Mouse (Mus musculus): ENCODE data around the gene Sox2. TPM values are rescaled to one million over a fixed set of nuclear protein-coding genes. Genes with fewer than 3 reads are reported as not detected.

The Sox2 gene
- 0.11 and 2.4 TPM in 2 replicates for polyA plus RNA-seq (2012; rRNA removed; ENCODE audit: low replicate concordance)

DNA sequence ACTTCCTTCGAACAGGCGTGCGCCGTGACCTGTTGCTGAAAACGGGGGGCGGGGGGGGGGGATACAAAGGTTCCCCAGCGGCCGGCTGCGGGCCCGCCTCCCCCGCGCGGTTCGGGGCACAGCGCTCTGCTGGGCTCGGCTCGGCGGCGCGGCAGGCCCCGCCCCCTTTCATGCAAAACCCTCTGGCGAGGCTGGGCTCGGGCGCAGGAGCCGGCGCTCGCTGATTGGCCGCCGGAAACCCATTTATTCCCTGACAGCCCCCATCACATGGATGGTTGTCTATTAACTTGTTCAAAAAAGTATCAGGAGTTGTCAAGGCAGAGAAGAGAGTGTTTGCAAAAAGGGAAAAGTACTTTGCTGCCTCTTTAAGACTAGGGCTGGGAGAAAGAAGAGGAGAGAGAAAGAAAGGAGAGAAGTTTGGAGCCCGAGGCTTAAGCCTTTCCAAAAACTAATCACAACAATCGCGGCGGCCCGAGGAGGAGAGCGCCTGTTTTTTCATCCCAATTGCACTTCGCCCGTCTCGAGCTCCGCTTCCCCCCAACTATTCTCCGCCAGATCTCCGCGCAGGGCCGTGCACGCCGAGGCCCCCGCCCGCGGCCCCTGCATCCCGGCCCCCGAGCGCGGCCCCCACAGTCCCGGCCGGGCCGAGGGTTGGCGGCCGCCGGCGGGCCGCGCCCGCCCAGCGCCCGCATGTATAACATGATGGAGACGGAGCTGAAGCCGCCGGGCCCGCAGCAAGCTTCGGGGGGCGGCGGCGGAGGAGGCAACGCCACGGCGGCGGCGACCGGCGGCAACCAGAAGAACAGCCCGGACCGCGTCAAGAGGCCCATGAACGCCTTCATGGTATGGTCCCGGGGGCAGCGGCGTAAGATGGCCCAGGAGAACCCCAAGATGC lies at the start of gene Sox2:
TSS of gene Sox2 (plus strand) at position 680 of the 895 bp plus-strand sequence.

